Mouse (Mus musculus) lung, adult 2 months (tissue): Measurements from ENCODE around the gene Bak1.

Experiments used
- CTCF ChIP-seq: fragments of 200-500 bp; IDR thresholded peaks from 2 replicates; pipeline ENCODE4 v1.5.1; 2011; ENCODE audit warnings: mild to moderate bottlenecking, low read length, control low read depth; ENCODE audit not compliant: insufficient read depth
- POLR2A ChIP-seq: fragments of 200-500 bp; IDR thresholded peaks from 2 replicates; pipeline ENCODE4 v1.6.1; 2011; ENCODE audit warnings: low read depth, mild to moderate bottlenecking, control low read depth, low read length, borderline replicate concordance; ENCODE audit errors: extremely low read depth

DNA sequence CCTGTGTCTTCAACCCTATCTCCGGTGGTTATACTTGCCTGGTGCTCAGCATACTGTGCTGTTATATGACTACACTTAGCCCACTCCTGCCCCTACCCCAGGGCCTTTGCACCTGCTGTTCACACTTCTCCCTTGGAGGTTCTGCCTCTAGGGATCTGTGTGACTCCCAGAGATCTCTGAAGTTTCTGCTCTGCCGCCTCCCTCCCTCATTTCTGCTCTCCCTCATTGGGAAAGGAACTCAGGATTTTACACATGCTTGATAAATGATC is 12.9 kb upstream of the Bak1 start:
- no peak for TF ChIP-seq CTCF
- no peak for TF ChIP-seq POLR2A
